Mouse (Mus musculus): Measurements from ENCODE around the gene Tpgs1.

The Tpgs1 gene

DNA sequence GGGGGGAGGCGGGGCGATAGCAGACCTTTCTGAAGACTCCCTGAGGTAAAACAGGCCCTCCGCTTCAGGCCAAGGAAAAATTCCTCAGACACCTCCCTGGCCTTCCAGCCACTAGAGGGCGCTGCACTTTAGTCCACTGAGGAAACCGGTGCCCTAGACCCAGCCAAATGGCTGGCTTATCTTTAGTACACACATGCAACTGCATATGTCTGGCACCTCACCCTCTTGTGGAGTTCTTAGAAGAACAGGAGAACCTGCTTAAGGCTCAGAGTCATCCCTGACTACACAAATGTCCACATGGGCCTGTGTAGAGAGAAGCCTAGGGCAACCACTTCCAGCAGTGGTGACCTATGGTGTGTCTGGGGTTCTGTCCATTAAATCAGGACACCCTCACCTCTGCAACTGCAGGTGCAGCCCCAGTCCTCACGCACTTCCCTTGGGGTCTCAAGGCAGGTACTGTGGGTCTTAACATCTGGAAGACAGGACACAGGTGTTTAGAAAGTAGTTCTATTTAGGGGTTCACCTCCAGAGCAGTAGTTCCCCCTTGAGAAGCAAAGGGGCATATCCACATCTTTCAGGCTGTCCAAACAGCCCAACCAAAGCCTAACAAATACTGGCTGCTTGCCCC lies 43.4 kb downstream of the Tpgs1 start:
- peak; percentile 84 to 87 for DNase-seq (ENCODE audit: low spot score in 2 of 2)

GRCm38 (mm10) chr10:79713163-79713562 lies 44.0 kb downstream of the Tpgs1 start:
- peak in 1 of 2 experiments; percentile 44 for DNase-seq (ENCODE audit: low spot score in 2 of 2)

GRCm38 (mm10) chr10:79714996-79715395 lies 45.8 kb downstream of the Tpgs1 start:
- no peak for DNase-seq (ENCODE audit: low spot score in 2 of 2)

DNA sequence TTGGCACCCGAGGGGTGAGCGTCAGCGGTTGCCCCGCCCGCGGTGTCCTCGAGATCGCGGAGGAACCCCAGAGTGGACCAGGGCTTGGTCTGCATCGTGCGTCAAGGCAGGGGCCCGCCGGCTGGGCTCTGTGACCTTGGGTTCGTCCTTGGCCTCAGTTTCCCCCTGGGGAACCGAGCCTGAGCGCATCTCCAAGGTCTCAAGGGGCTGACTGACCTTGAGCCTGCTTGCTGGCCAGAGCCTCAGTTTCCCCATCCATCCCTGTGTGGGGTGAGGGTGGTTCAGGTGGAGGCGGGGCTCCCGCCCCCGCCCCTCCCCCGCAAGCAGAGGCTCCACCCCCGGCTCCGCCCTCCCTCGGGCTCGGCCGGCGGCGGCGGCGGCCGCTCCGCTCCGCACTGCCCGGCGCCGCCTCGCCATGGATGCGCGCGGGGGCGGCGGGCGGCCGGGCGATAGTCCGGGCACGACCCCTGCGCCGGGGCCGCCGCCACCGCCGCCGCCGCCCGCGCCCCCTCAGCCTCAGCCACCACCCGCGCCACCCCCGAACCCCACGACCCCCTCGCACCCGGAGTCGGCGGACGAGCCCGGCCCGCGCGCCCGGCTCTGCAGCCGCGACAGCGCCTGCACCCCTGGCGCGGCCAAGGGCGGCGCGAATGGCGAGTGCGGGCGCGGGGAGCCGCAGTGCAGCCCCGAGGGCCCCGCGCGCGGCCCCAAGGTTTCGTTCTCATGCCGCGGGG lies 47.3 kb downstream of the Tpgs1 start, which contains the start of gene Hcn2:
Hcn2 (plus strand) TSS at position 381 of the 734 bp plus-strand sequence.
- DNase-seq (ENCODE audit: low spot score in 2 of 2), result no peak

DNA sequence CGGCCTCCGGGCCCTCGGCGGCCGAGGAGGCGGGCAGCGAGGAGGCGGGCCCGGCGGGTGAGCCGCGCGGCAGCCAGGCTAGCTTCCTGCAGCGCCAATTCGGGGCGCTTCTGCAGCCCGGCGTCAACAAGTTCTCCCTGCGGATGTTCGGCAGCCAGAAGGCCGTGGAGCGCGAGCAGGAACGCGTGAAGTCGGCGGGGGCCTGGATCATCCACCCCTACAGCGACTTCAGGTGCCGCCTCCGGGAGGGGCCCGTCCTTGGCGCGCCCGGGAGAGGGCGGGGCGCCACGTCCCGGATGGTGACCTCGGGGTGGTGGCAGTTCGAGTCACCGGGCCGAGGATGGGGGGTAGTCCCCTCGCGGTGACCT lies 47.8 kb downstream of the Tpgs1 start:
- DNase-seq (ENCODE audit: low spot score in 2 of 2), result peak in 1 of 2 experiments; percentile 69

GRCm38 (mm10) chr10:79717640-79718357 lies 48.6 kb downstream of the Tpgs1 start:
- DNase-seq (ENCODE audit: low spot score in 2 of 2), result no peak

GRCm38 (mm10) chr10:79721089-79721488 lies 51.9 kb downstream of the Tpgs1 start:
- no peak for DNase-seq (ENCODE audit: low spot score in 2 of 2)

DNA sequence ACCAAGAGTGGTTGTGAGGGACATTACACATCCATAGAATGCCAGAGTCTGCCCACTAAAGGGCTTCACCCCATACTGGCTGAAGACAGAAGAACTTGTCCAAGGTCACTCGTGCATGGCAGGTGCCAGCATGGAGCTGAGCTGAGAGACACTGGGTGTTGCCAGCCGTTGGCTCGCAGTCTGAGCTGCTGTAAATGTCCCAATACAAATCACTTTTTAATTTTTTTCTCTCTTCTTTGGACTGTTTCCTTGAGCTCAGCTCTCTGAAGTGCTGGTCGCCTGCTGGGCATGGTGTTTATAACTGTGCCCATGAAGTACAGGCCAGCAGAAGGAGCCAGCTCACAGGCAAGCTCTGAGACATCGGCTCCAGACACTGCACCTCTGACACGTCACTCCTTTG lies 53.9 kb downstream of the Tpgs1 start:
- DNase-seq (ENCODE audit: low spot score in 2 of 2), result no peak

GRCm38 (mm10) chr10:79723692-79724091 lies 54.5 kb downstream of the Tpgs1 start:
- DNase-seq (ENCODE audit: low spot score in 2 of 2), result no peak

All from right cerebral cortex, postnatal 10 days (tissue).